Mouse (Mus musculus): ENCODE data around the gene Cemip. TPM values are rescaled to one million over a fixed set of nuclear protein-coding genes. Genes with fewer than 3 reads are reported as not detected.

Cemip gene
- total and polyA plus RNA-seq, 2 experiments from 2014 or later = 0.37 to 2.9 TPM

DNA sequence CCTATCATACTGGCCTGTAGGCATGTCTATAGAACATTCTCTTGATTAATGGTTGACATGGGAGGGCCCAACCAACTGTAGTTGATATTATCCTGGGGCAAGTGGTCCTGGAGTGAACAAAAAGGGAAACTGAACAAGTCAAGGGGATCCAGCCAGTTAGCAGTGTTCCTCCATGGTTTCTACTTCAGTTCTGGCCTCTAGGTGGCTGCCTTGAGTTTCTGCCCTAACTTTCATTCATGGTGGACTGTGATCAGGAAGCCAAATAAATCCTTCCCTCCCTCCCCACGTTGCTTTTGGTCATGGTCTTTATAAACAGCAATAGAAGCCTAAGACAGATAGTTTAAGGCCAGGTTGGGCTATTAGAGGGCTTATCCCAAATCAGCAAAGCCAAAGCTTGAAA is 3.5 kb upstream of the Cemip start:
- Histone ChIP-seq H3K4me2 (ENCODE audit: low read depth, low read length) (no peak overlapping the region), H3K9ac (replicated peaks; ENCODE audit: low read depth, low read length) (no peak overlapping the region), H3K4me3 (ENCODE audit: low read depth, low read length) (no peak overlapping the region), H3K4me1 (ENCODE audit: control insufficient read depth, insufficient read depth) (no peaks in the 10 kb centered on the region; the same call in 1 of the 2 replicates), H3K27me3 (ENCODE audit: control insufficient read depth, insufficient read depth, low read length) (peaks cover 26% of the 10 kb centered on the region), H3K36me3 (replicated peaks; ENCODE audit: control insufficient read depth, insufficient read depth, low read length) (no peaks in the 10 kb centered on the region), H3K9me3 (replicated peaks; ENCODE audit: control insufficient read depth, low read length) (no peaks in the 10 kb centered on the region), H3K27ac (ENCODE audit: low read depth) (no peak overlapping the region)
- DNase-seq (ENCODE audit: low spot score) (no peak), ATAC-seq (ENCODE audit: insufficient read depth, low read depth) (no peak)
- 30% methylated on average over 1 of the region's 1 CpGs for WGBS
- TF ChIP-seq EP300 (IDR thresholded peaks at IDR 0.05; ENCODE audit: low read depth) = no peak
- TF ChIP-seq CTCF (IDR thresholded peaks at IDR 0.05; ENCODE audit: low read depth) = peak; percentile 59

DNA sequence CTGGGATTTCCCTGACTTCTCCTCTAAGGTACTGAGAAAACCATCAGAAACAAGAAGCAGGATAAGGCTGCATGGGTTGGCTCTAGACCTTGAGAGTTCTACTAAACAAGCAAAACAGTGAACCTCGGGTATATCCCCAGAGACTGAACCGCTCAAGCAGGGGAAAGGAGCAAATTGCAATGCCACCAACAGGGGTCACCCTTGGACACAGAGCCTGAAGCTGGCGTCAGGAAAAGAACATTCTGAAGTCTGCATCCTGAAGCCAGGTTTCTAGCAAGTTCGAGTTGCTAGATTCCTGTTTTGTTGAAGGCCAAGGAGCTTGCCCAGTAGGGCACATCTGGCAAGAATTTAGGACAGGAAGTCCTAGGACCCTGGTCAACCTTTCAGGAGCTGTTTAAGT is 2.7 kb upstream of the Cemip start:
- TF ChIP-seq EP300 (IDR thresholded peaks at IDR 0.05; ENCODE audit: low read depth) (no peak), CTCF (IDR thresholded peaks at IDR 0.05; ENCODE audit: low read depth) (peak; percentile 83)
- Histone ChIP-seq H3K27me3 (ENCODE audit: control insufficient read depth, insufficient read depth, low read length) (peaks cover 27% of the 10 kb centered on the region), H3K9me3 (replicated peaks; ENCODE audit: control insufficient read depth, low read length) (no peaks in the 10 kb centered on the region), H3K4me1 (ENCODE audit: control insufficient read depth, insufficient read depth) (no peaks in the 10 kb centered on the region; the same call in 1 of the 2 replicates), H3K4me3 (ENCODE audit: low read depth, low read length) (no peak overlapping the region), H3K36me3 (replicated peaks; ENCODE audit: control insufficient read depth, insufficient read depth, low read length) (no peaks in the 10 kb centered on the region), H3K9ac (replicated peaks; ENCODE audit: low read depth, low read length) (no peak overlapping the region), H3K27ac (ENCODE audit: low read depth) (no peak overlapping the region), H3K4me2 (ENCODE audit: low read depth, low read length) (no peak overlapping the region)
- ATAC-seq (ENCODE audit: insufficient read depth, low read depth) (no peak), DNase-seq (ENCODE audit: low spot score) (peak; percentile 60)
- WGBS = 2% methylated on average over 4 of the region's 4 CpGs

DNA sequence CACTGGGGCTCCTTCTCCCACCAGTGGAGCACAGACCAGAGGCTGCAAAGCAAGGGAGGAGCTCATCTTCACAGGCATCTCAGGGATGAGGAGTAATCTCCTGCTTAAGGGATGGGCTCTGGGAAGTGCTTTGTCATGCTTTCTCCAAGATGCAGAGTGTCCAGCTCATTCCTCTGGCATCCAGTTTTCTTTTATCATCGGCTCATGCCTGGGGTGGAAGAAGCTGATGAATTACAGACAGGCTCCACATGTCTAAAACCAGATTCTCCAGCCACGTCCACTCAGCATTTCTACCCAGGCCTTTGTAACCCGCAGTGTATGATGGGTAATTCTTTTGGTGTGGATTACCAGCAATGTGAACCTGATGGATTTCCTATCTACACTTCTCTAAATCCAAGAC is 1.9 kb upstream of the Cemip start:
- ATAC-seq (ENCODE audit: insufficient read depth, low read depth) = no peak
- no peak for DNase-seq (ENCODE audit: low spot score)

DNA sequence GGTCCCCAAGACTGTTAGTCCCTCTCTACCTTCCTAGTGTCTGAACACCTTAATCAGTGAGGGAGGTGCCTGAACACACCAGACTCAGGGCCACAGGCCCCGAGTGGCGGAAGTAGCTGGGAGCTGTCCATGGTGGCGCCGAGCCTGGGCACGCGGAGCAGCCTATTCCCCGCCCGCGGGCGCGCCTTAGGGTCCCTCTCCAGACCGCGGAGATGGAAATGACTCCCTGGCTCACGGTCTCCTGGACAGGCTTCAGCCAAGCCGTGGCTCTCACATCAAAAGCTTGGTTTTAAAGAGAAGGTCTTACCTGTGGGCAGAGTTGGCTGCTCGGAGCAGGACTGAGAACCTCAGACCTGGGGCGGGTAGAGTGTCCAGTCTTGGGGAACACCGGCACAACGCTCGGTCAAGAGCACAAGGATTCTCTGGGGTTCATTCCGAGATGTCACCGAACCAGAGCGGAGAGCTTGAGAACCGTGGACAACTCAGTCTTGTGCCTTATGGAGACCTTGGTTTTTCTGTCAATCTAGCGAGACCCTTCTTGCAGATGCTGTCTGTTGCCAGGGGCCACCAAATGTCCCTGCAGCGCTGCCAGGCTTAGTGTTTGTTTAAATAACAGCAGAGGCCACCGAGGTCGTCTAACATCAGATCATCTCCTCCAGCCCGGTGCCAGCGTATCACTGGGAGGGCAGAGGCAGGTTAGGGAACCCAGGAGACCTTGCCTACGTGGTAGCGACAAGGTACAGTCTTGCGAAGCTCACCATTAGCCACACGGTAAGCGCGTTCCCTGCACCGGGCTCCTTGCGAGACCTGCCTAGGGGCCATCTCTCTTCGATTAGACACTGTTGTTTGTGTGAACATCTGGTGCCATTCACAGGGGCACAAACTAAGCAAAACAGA is 1.0 kb downstream of the Cemip start:
- no peaks in the 10 kb centered on the region; the same call in 1 of the 2 replicates for H3K4me1 ChIP-seq (ENCODE audit: control insufficient read depth, insufficient read depth)
- peaks cover 27% of the 10 kb centered on the region for H3K27me3 ChIP-seq (ENCODE audit: control insufficient read depth, insufficient read depth, low read length)
- H3K36me3 ChIP-seq (replicated peaks; ENCODE audit: control insufficient read depth, insufficient read depth, low read length) = no peaks in the 10 kb centered on the region
- H3K9me3 ChIP-seq (replicated peaks; ENCODE audit: control insufficient read depth, low read length) = no peaks in the 10 kb centered on the region
- no peak overlapping the region for H3K27ac ChIP-seq (ENCODE audit: low read depth)
- WGBS = 3% methylated on average over 39 of the region's 39 CpGs
- DNase-seq (ENCODE audit: low spot score) (peak; percentile 41), ATAC-seq (ENCODE audit: insufficient read depth, low read depth) (peak; percentile 34; the same call in 1 of the 2 replicates)
- H3K4me2 ChIP-seq (ENCODE audit: low read depth, low read length) = peak overlapping the region; percentile 80
- TF ChIP-seq EP300 (IDR thresholded peaks at IDR 0.05; ENCODE audit: low read depth) (no peak), CTCF (IDR thresholded peaks at IDR 0.05; ENCODE audit: low read depth) (0 out of 2 replicates have a peak, but pooled peaks have one; percentile 2)
- H3K9ac ChIP-seq (replicated peaks; ENCODE audit: low read depth, low read length) = no peak overlapping the region
- 0 out of 2 replicates have a peak overlapping the region, but pooled peaks have one; percentile 45 for H3K4me3 ChIP-seq (ENCODE audit: low read depth, low read length)

More for the DNA sequence above, 1.9 kb upstream of the Cemip start:
- no peak overlapping the region for H3K4me3 ChIP-seq (ENCODE audit: low read depth, low read length)
- H3K4me1 ChIP-seq (ENCODE audit: control insufficient read depth, insufficient read depth) = no peaks in the 10 kb centered on the region; the same call in 1 of the 2 replicates
- peaks cover 27% of the 10 kb centered on the region for H3K27me3 ChIP-seq (ENCODE audit: control insufficient read depth, insufficient read depth, low read length)
- no peaks in the 10 kb centered on the region for H3K9me3 ChIP-seq (replicated peaks; ENCODE audit: control insufficient read depth, low read length)
- TF ChIP-seq EP300 (IDR thresholded peaks at IDR 0.05; ENCODE audit: low read depth) = no peak
- no peak for TF ChIP-seq CTCF (IDR thresholded peaks at IDR 0.05; ENCODE audit: low read depth)
- H3K9ac ChIP-seq (replicated peaks; ENCODE audit: low read depth, low read length) = no peak overlapping the region
- no peak overlapping the region for H3K4me2 ChIP-seq (ENCODE audit: low read depth, low read length)
- 57% methylated on average over 3 of the region's 3 CpGs for WGBS
- H3K27ac ChIP-seq (ENCODE audit: low read depth) = no peak overlapping the region
- no peaks in the 10 kb centered on the region for H3K36me3 ChIP-seq (replicated peaks; ENCODE audit: control insufficient read depth, insufficient read depth, low read length)

DNA sequence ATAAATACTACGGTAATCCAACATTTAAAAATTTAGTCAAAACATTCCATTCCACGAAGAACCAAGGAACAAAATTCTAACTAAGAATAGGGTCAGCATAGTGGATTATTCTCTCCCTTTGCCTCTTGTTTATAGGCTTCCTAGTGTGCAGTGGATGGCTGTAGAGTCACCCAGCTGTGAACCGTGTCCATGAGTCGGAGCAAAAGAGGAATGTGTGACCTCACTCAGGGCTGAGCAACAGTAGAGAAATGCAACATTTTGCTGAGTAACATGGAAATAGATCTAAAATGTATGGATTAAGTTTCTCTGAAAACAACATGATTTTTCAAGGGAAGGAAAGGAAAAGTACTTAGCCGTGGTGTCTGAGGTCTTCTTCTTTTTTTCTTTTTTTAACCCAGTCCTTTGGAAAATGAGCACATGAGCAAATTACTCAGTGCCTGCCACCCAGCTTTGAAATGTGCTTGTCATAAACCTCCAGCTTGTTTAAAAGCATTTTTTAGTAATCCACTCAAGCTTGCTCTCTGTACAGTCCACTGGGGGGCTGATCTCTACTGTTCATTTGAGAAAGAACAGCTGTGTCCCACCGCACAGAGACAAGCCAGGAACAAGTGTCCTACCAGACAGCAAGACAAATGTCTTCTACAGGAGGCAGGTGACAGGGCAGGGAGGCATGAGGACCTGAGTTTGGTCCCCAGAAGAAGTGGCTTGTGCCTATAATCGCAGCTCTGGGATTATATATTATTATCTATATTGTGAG is 8.9 kb downstream of the Cemip start:
- TF ChIP-seq EP300 (IDR thresholded peaks at IDR 0.05; ENCODE audit: low read depth) = no peak
- TF ChIP-seq CTCF (IDR thresholded peaks at IDR 0.05; ENCODE audit: low read depth) = no peak
- Histone ChIP-seq H3K27ac (ENCODE audit: low read depth) (no peak overlapping the region), H3K9ac (replicated peaks; ENCODE audit: low read depth, low read length) (no peak overlapping the region), H3K4me1 (ENCODE audit: control insufficient read depth, insufficient read depth) (no peaks in the 10 kb centered on the region), H3K27me3 (ENCODE audit: control insufficient read depth, insufficient read depth, low read length) (no peaks in the 10 kb centered on the region), H3K4me3 (ENCODE audit: low read depth, low read length) (no peak overlapping the region), H3K9me3 (replicated peaks; ENCODE audit: control insufficient read depth, low read length) (no peaks in the 10 kb centered on the region), H3K36me3 (replicated peaks; ENCODE audit: control insufficient read depth, insufficient read depth, low read length) (no peaks in the 10 kb centered on the region), H3K4me2 (ENCODE audit: low read depth, low read length) (no peak overlapping the region)
- ATAC-seq (ENCODE audit: insufficient read depth, low read depth) (no peak), DNase-seq (ENCODE audit: low spot score) (no peak)
- 60% methylated on average over 7 of the region's 7 CpGs for WGBS
